ENCODE assay signal across 8 mouse cellular contexts in the genomic region with DNA sequence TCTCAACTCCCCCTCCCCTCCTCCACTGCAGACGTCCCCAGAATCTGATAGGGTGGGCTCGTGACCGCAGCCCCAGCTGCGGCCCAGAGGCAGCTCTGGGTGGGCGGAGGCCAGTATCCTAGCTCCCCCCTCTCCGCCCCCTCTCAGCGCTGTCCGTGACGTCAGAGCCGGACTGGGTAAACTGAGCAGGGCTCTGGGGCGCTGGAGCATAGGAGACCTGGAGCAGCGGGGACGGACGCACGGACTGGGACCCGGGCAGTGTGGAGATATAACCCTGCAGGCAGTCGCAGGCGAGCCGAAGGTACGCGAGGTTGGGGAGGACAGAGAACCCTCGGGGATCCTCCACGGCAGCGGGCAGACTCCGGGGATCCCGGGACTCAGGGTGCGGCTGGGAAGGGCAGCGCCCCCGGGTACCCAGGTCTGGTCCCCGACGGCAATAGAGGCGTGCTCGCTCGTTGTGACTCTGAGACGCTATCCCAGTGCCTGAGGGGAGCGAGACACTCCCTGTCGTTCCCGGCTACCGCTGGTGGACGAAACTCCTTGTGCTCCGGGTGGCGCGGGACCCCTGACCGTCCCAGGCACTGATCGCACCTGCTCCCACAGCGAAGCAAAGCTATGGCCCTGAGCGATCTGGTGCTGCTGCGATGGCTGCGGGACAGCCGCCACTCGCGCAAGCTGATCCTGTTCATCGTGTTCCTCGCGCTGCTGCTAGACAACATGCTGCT. TPM values are rescaled to one million over a fixed set of nuclear protein-coding genes. Genes with fewer than 3 reads are reported as not detected.
DNase-seq lines count a peak whose midpoint lies in the region; ATAC-seq and TF ChIP-seq lines count a peak whose summit lies in the region.

Slc18a2 (plus strand) TSS at position 179 of the 725 bp plus-strand sequence.

- no peaks in the 10 kb centered on the region for H3K36me3 ChIP-seq in heart, embryonic 12.5 days

- H3K27me3 ChIP-seq in heart, embryonic 12.5 days (replicated peaks): peaks cover 44% of the 10 kb centered on the region

- ATAC-seq in heart, embryonic 12.5 days (ENCODE audit: insufficient number of reproducible peaks, low FRiP score): peak; percentile 91
- ATAC-seq in granulocyte monocyte progenitor cell, adult 5-6 weeks (replicated peaks; ENCODE audit: poor library complexity, severe bottlenecking): peak; percentile 80

- H3K4me1 ChIP-seq in heart, embryonic 12.5 days (replicated peaks): peaks cover 22% of the 10 kb centered on the region
- peaks cover 21% of the 10 kb centered on the region for H3K4me1 ChIP-seq in olfactory bulb, adult 2 months (ENCODE audit: control insufficient read depth, insufficient read depth, low read length)

- H3K27ac ChIP-seq in heart, embryonic 12.5 days (ENCODE audit: poor library complexity, severe bottlenecking): no peak within 1 kb of the TSS
- H3K27ac ChIP-seq in olfactory bulb, adult 2 months (ENCODE audit: insufficient read depth, low read depth, low read length): no peak within 1 kb of the TSS

- peak within 1 kb of the TSS; percentile 87 for H3K4me2 ChIP-seq in heart, embryonic 12.5 days

- peak within 1 kb of the TSS; percentile 54 for H3K4me3 ChIP-seq in heart, embryonic 12.5 days
- peak within 1 kb of the TSS; percentile 38 for H3K4me3 ChIP-seq in olfactory bulb, adult 2 months (ENCODE audit: insufficient read depth, low read depth, low read length)

- no peak for TF ChIP-seq CTCF in olfactory bulb, adult 2 months (IDR thresholded peaks at IDR 0.05; ENCODE audit: insufficient read depth, low read depth, low read length)

- no peak for TF ChIP-seq POLR2A in olfactory bulb, adult 2 months (IDR thresholded peaks at IDR 0.05; ENCODE audit: insufficient read depth, low read depth, low read length)

- 0 out of 2 replicates have a peak, but pooled peaks cover 3% of the 10 kb centered on the region for H3K9me3 ChIP-seq in heart, embryonic 12.5 days (replicated peaks)

- DNase-seq in heart, adult 9 months (ENCODE audit: low spot score in 2 of 2): no peak
- DNase-seq in adrenal gland, postnatal 14 days: peak; percentile 45
- DNase-seq in liver: peak; percentile 61
- no peak for DNase-seq in right cerebral cortex, postnatal 25 days
- DNase-seq in frontal cortex, adult 2 months (ENCODE audit: extremely low spot score in 1 of 2, low spot score in 1 of 2): no peak

- peak within 1 kb of the TSS; percentile 58 for H3K9ac ChIP-seq in heart, embryonic 12.5 days

- under 1% methylated on average over 55 of the region's 55 CpGs for WGBS in heart, embryonic 12.5 days
- 6% methylated on average over 55 of the region's 55 CpGs for WGBS in olfactory bulb, adult 2 months

RNA-seq across cellular contexts. Expression of gene Slc18a2, which starts in this region (rescaled TPM):
- 11.2 and 12.0 TPM in 2 replicates for polyA plus RNA-seq in heart, embryonic 12.5 days (2016; fragmentation: Nextera tagmentation; extraction: Ambion mirVana)
- 15.6 and 22.0 TPM in 2 replicates for total RNA-seq in adrenal gland, postnatal 14 days (2021)
- total RNA-seq in granulocyte monocyte progenitor cell, adult 5-6 weeks (2014; fragmentation: Nextera tagmentation): 8.7 and 9.6 TPM in 2 replicates
- 3.7 TPM in 2 replicates for total RNA-seq in granulocyte monocyte progenitor cell, adult 5-6 weeks (2017)
- not detected in 2 replicates for polyA plus RNA-seq in olfactory bulb, adult 2 months (2012; ENCODE audit: insufficient read depth, insufficient read length, low replicate concordance, missing spikeins)
- 2.8 and 3.1 TPM in 2 replicates for polyA plus RNA-seq in frontal cortex, adult 2 months (2012; rRNA removed)

Comparison
In these comparisons a context has a peak if more than half of its experiments do, and no peak if none do; other contexts are left out.
1. DNase-seq: peak in adrenal gland, postnatal 14 days (single experiment) and liver (single experiment); none in heart, adult 9 months (0 of 2), right cerebral cortex, postnatal 25 days (single experiment) and frontal cortex, adult 2 months (0 of 2).